Mouse (Mus musculus): ENCODE measurements around the gene Adgrb3.

DNA sequence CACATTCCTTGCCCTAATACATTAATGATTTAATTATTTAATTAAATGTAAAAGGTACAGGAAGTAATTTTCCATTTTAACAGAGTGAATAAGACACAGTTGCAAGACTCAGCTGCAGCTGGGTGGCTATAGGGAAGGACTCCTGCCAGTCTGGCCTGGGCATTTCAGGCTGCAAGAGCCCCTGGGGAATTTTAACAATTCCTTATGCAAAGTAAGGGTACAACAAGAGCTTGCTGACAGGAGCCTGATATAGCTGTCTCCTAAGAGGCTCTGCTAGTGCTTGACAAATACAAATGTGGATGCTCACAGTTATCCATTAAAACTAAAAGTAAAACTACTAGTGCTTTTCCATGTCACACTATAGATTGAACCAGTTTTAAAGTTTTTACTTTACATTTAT is 410.1 kb downstream of the Adgrb3 start:
- TF ChIP-seq POLR2A (IDR thresholded peaks at IDR 0.05; ENCODE audit: borderline replicate concordance, extremely low read depth, low read depth, low read length) (no peak), CTCF (IDR thresholded peaks at IDR 0.05; ENCODE audit: insufficient read depth, low read length) (no peak)

All from lung, adult 2 months (tissue).